Mouse (Mus musculus) stomach, postnatal 0 days (tissue): ENCODE measurements around the gene Atp1a2.

Experiments used
- CTCF ChIP-seq: IDR thresholded peaks from 2 replicates; pipeline ENCODE4 v1.5.1; 2016; ENCODE audit warnings: antibody characterized with exemption, low read depth, mild to moderate bottlenecking, moderate library complexity
- EP300 ChIP-seq: optimal IDR thresholded peaks from 2 replicates; pipeline ENCODE3; 2016; ENCODE audit warnings: antibody characterized with exemption

GRCm38 (mm10) chr1:172347382-172347781 lies 49.5 kb upstream of the Atp1a2 start:
- TF ChIP-seq CTCF (no peak), EP300 (no peak)
